Mouse (Mus musculus): ENCODE measurements around the gene Fam189b. TPM values are rescaled to one million over a fixed set of nuclear protein-coding genes. Genes with fewer than 3 reads are reported as not detected.

The Fam189b gene
- 29.9 and 30.0 TPM in 2 replicates for polyA plus RNA-seq (2015; fragmentation: Nextera tagmentation; extraction: Ambion mirVana)

DNA sequence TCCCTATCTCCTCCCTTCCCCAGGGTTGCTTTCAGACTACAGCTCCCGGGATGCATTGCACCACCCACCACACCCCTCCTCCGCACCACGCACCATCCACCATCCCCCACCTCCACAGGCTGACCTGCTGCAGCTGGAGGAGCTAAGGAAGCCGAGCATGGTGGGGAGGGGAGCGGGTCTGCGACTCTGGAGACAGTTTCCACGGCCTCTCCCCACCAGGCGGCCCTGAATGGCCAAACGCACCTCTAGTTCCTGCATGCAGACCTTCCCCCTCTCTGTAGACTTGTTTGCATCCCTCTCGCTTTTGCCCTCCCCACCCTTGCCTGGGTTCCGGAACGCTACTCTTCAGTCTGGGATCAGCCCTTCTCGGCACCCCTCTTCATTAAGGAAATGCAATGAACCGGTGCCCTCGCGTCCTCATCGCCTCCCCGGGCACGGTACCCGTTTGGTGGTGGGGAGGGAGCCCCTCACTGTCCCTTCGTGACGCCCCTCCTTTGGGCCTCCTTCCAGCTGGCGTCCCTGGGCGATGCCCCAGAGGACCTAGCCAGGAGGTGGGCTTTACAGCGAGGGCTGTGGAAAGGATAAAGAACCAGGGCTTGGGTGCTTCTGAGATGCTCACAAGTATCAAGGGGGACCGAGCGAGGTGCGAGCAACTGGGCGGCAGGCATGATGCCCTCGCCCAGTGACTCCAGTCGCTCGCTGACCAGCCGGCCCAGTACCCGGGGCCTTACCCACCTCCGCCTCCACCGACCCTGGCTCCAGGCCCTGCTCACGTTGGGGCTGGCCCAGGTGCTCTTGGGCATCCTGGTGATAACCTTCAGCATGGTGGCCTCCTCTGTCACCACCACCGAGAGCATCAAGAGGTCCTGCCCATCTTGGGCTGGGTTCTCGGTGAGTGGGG lies at the start of gene Fam189b:
Fam189b (plus strand) TSS at position 86 of the 901 bp plus-strand sequence.
- Histone ChIP-seq H3K4me1 (replicated peaks) (peaks cover 54% of the 10 kb centered on the region), H3K4me3 (peak within 1 kb of the TSS; percentile 65), H3K27ac (peak within 1 kb of the TSS; percentile 95), H3K36me3 (peaks cover 49% of the 10 kb centered on the region), H3K27me3 (0 out of 2 replicates have a peak, but pooled peaks cover 7% of the 10 kb centered on the region), H3K9me3 (no peaks in the 10 kb centered on the region), H3K4me2 (peak within 1 kb of the TSS; percentile 95), H3K9ac (peak within 1 kb of the TSS; percentile 90)
- 4% methylated on average over 39 of the region's 39 CpGs for WGBS
- peak; percentile 93 for ATAC-seq (ENCODE audit: low FRiP score)

DNA sequence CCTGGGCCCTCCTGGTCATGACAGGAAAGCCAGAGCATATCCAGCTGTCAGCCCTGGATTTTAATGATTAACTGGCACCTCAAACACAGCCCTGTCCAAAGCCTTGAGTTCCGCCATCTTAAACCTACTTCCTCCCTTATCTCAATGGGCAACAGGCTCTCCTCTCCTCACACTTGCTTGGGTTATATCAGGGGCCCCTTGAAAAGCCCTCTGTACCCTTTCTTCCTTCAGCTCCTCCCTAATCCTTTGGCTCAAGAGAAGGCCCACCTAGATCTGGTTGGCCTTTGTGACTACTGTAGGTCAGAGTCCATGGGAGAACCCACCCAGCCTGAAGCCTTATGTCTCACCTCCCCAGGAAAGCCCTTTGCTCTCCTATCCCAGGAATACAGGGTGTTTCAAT lies 49.2 kb upstream of the Fam189b start:
- H3K4me2 ChIP-seq = no peak overlapping the region
- no peak overlapping the region for H3K4me3 ChIP-seq
- H3K9ac ChIP-seq = no peak overlapping the region
- no peak overlapping the region for H3K27ac ChIP-seq
- ATAC-seq (ENCODE audit: low FRiP score) = no peak
- H3K9me3 ChIP-seq = no peaks in the 10 kb centered on the region
- H3K27me3 ChIP-seq = peaks cover 13% of the 10 kb centered on the region; the same call in 1 of the 2 replicates
- peaks cover 7% of the 10 kb centered on the region for H3K4me1 ChIP-seq (replicated peaks)
- no peaks in the 10 kb centered on the region for H3K36me3 ChIP-seq
- WGBS = 89% methylated on average over 1 of the region's 1 CpGs

DNA sequence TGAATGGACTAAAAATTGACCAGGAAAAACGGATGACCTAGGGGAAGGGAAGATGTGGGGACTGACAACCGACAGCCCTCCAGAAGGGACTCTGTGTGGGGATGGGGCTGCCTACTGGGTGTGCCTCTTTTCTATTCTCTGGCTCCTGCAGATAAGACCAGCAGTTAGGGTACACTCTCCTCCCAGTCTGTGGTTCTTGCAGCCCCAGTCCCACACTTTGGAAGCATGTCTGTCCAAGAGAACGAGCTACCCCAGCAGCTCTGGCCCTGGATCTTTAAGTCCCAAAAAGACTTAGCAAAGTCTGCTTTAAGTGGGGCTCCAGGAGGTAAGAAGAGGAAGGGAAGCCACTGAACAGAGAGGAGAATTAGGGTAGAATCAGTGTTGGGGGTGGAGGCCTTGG lies 47.0 kb upstream of the Fam189b start, which contains the start of gene Pklr:
Pklr (plus strand) TSS at position 185 of the 400 bp plus-strand sequence.
- H3K9me3 ChIP-seq = no peaks in the 10 kb centered on the region
- no peak within 1 kb of the TSS for H3K4me3 ChIP-seq
- no peaks in the 10 kb centered on the region for H3K36me3 ChIP-seq
- H3K27ac ChIP-seq = no peak within 1 kb of the TSS
- peaks cover 7% of the 10 kb centered on the region for H3K4me1 ChIP-seq (replicated peaks)
- no peak for ATAC-seq (ENCODE audit: low FRiP score)
- H3K9ac ChIP-seq = peak within 1 kb of the TSS; percentile 13; the same call in 1 of the 2 replicates
- peaks cover 13% of the 10 kb centered on the region; the same call in 1 of the 2 replicates for H3K27me3 ChIP-seq
- H3K4me2 ChIP-seq = no peak within 1 kb of the TSS
- 68% methylated on average over 3 of the region's 3 CpGs for WGBS

DNA sequence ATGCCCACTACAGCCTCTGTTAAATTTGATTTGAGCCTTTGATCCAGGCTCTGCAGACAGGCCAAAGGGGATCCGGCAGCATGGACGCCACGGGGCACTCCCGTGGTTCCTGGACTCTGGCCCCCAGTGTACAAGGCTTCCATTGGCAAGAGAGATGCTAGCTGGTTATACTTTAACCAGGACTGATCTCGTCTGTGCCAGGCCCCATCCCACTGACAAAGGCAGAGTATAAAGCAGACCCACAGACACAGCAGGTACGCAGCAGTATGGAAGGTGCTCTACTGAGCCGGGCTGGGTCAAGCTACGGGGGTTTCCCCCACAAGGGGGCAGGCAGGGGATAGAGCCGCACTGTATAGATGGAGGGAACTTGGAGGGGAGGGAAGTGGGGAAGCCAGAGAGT lies 46.6 kb upstream of the Fam189b start:
- Histone ChIP-seq H3K9ac (peak overlapping the region; percentile 13; the same call in 1 of the 2 replicates), H3K4me1 (replicated peaks) (peaks cover 7% of the 10 kb centered on the region), H3K27ac (no peak overlapping the region), H3K4me2 (no peak overlapping the region), H3K9me3 (no peaks in the 10 kb centered on the region), H3K4me3 (no peak overlapping the region), H3K36me3 (no peaks in the 10 kb centered on the region), H3K27me3 (peaks cover 13% of the 10 kb centered on the region; the same call in 1 of the 2 replicates)
- WGBS = 33% methylated on average over 9 of the region's 9 CpGs
- ATAC-seq (ENCODE audit: low FRiP score) = no peak

DNA sequence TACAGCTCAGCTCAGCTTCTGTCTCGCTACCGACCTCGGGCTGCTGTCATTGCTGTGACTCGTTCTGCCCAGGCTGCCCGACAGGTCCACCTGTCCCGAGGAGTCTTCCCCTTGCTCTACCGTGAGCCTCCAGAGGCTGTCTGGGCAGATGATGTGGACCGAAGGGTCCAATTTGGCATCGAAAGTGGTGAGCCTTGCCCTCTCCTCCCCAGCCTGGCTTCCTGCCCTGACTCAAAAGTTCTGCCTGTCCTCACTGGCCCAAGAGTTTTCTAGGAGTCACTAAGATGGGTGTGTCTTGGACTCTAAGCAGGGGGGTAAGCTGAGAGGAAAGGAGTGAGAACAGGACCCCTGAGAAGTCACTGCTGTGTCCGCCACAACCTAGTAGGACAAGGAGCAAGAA lies 38.1 kb upstream of the Fam189b start:
- no peak overlapping the region for H3K27ac ChIP-seq
- H3K4me3 ChIP-seq = no peak overlapping the region
- no peaks in the 10 kb centered on the region for H3K9me3 ChIP-seq
- H3K27me3 ChIP-seq = peaks cover 25% of the 10 kb centered on the region
- ATAC-seq (ENCODE audit: low FRiP score) = no peak
- H3K4me1 ChIP-seq (replicated peaks) = peaks cover 10% of the 10 kb centered on the region; the same call in 1 of the 2 replicates
- H3K9ac ChIP-seq = no peak overlapping the region
- H3K4me2 ChIP-seq = no peak overlapping the region
- peaks cover 7% of the 10 kb centered on the region for H3K36me3 ChIP-seq
- 92% methylated on average over 10 of the region's 10 CpGs for WGBS

DNA sequence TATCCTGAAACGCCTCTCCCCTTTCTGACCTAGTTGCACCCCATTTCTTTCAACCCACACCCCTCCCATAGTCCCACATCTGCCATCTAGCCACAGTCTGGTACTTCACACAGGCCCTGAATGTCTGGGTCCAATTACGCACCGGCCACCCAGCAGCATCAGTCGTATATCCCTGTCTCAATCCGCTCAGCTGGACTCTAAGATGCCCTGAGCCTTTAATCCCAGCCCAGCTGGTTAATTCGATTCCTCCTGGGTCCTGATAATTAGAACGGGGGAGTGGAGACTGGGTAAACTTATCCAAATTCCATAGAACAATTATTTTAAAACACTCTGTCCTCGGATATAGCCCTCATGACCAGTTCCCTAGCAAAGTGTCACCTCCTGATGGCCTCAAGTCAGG lies 37.4 kb upstream of the Fam189b start:
- Histone ChIP-seq H3K27me3 (peaks cover 33% of the 10 kb centered on the region), H3K4me2 (no peak overlapping the region), H3K27ac (no peak overlapping the region), H3K9me3 (no peaks in the 10 kb centered on the region), H3K4me1 (replicated peaks) (peaks cover 10% of the 10 kb centered on the region; the same call in 1 of the 2 replicates), H3K36me3 (peaks cover 15% of the 10 kb centered on the region), H3K9ac (no peak overlapping the region), H3K4me3 (no peak overlapping the region)
- ATAC-seq (ENCODE audit: low FRiP score) = no peak
- WGBS = 70% methylated on average over 8 of the region's 8 CpGs

DNA sequence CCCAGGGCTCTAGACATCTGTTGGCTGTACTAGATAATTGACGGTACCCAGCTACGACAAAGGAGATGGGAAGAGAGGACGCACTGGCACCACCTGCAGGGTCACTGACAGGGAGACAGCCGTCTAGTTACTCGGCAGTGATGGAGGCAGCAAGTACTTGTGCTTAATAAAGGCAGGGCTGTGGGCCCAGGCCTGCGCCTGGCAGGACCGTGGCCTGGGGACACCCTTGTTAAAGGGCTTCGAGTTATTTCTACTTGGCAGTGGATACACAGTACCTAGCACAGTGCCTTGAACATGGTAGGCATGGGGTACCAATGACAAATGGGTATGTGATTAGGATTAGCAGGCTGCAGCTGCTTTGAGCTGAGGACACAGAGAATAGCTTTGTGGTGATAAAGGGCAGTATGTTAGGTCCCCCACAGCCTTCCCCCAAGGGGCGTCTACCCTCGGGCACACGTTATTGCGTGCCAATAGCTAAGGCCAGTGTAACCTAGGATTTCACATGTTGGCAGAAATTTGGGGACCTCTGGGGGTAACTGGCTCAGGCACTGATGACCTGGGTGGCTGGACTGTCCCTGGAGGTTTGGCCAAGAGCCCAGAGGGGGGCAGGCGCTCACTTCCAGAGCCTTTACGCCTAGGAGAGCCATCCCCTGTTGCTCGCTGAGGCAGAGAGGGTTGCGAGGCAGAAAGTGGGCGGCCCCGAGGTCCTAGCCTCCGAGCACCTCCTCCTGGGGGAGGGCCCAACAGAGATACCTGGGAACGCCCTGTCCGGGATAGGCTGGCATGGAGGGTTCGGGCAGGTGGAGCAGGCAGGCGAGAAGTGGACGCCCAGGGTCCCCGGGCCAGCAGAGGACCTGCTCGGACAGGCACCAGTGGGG lies 35.6 kb upstream of the Fam189b start:
- Histone ChIP-seq H3K9ac (0 out of 2 replicates have a peak overlapping the region, but pooled peaks have one; percentile 24), H3K4me3 (no peak overlapping the region), H3K9me3 (no peaks in the 10 kb centered on the region), H3K27me3 (peaks cover 40% of the 10 kb centered on the region), H3K4me1 (replicated peaks) (peaks cover 10% of the 10 kb centered on the region; the same call in 1 of the 2 replicates), H3K4me2 (peak overlapping the region; percentile 23), H3K27ac (no peak overlapping the region), H3K36me3 (peaks cover 28% of the 10 kb centered on the region)
- WGBS = 18% methylated on average over 26 of the region's 26 CpGs
- peak; percentile 35 for ATAC-seq (ENCODE audit: low FRiP score)

DNA sequence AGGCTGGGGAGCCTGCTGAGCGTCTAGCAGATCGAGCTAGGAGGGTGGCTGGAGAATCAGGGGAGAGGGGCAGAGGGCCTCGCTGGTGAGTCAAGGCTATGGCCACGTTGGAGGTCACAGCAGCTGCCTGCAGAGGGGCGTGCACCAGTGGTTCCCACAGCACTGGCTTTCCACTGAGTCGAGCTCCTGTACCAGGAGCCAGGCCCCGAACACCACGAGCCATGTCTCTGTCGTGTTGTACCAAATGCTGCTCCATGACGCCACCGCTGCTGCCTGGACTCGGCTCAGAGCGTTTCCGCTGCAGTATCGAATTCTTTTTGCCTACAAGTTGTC lies 35.0 kb upstream of the Fam189b start:
- Histone ChIP-seq H3K27ac (no peak overlapping the region), H3K4me3 (no peak overlapping the region), H3K4me2 (peak overlapping the region; percentile 23), H3K27me3 (peaks cover 40% of the 10 kb centered on the region), H3K36me3 (peaks cover 33% of the 10 kb centered on the region), H3K4me1 (replicated peaks) (peaks cover 10% of the 10 kb centered on the region; the same call in 1 of the 2 replicates), H3K9ac (0 out of 2 replicates have a peak overlapping the region, but pooled peaks have one; percentile 24), H3K9me3 (no peaks in the 10 kb centered on the region)
- WGBS = 18% methylated on average over 15 of the region's 15 CpGs
- ATAC-seq (ENCODE audit: low FRiP score) = no peak

DNA sequence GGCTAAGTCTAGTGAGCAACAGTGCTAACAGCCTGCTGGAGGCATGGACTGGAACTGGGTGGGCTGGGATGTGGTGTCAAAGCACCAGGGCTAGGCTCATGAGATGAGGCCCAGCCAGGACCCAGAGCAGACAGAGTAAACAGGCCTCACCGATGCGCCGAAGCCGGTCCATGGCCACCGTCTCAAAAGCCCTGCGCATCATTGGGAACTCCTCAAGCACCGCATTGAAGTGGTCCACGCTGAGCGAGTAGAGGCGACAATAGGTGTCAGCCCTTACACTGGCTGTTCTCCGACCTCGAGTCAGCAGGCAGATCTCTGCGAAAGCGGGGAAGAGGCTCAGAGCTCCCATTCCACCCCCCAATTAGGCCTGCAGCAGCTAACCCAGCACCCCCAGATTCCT lies 34.4 kb upstream of the Fam189b start:
- Histone ChIP-seq H3K4me2 (no peak overlapping the region), H3K4me1 (replicated peaks) (peaks cover 10% of the 10 kb centered on the region; the same call in 1 of the 2 replicates), H3K9ac (no peak overlapping the region), H3K36me3 (peaks cover 33% of the 10 kb centered on the region), H3K27me3 (peaks cover 40% of the 10 kb centered on the region), H3K4me3 (no peak overlapping the region), H3K27ac (no peak overlapping the region), H3K9me3 (no peaks in the 10 kb centered on the region)
- no peak for ATAC-seq (ENCODE audit: low FRiP score)
- 69% methylated on average over 14 of the region's 14 CpGs for WGBS

DNA sequence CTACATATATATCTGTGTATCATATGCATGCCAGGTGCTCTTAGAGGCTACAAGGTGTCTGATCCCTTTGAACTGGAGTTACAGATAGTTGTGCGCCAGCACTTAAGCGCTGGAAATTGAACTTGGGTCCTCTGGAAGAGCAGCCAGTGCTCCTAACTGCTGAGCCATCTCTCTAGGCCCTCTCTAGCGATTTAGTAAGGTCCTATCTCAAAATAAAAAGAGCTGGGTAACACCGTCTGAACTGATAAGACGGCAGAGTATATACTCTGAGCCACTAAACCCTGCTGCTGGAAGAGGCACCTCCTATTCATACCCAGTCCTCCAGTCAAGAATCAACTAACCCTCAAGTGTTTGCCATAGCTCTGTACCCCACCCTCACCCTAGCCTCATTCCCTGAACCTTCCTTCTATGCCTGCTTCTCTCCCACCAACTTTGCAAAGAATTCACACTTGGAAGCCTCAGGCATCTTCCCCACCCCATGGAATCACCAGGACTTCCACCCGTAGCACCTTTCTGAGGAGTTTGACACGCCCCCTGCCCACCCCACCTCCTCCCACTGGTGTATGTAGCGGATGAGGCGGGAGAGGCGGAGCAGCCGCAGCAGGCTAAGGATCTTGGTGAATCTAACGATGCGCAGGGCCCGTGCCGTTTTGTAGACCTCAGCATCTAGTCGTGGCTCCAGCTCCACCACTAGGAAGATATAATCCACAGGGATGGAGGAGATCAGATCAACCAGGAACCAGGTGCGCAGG lies 30.7 kb upstream of the Fam189b start:
- H3K4me3 ChIP-seq = no peak overlapping the region
- peaks cover 10% of the 10 kb centered on the region; the same call in 1 of the 2 replicates for H3K4me1 ChIP-seq (replicated peaks)
- WGBS = 59% methylated on average over 17 of the region's 17 CpGs
- H3K4me2 ChIP-seq = no peak overlapping the region
- no peak for ATAC-seq (ENCODE audit: low FRiP score)
- no peaks in the 10 kb centered on the region for H3K9me3 ChIP-seq
- no peak overlapping the region for H3K9ac ChIP-seq
- peaks cover 37% of the 10 kb centered on the region for H3K27me3 ChIP-seq
- no peak overlapping the region for H3K27ac ChIP-seq
- peaks cover 33% of the 10 kb centered on the region for H3K36me3 ChIP-seq

DNA sequence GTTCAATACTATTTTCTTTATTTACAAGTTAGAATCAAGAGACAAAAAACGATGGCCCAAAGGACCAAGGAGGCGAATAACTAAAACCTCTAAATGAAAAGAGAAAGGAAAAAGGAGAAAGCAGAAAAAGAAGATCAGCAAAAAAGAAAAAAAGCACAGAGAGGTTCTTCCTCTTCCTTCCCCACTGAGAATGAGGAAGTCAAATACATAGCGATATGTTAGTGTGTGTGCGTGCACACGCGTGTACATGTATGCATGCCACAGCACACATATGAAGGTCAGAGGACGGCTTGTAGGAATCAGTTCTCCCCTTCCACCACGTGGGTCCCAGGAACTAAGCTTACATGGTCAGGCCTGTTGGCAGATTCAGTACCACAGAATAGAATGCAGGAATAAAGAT lies 26.0 kb upstream of the Fam189b start:
- Histone ChIP-seq H3K27me3 (no peaks in the 10 kb centered on the region), H3K4me3 (no peak overlapping the region), H3K9me3 (no peaks in the 10 kb centered on the region), H3K27ac (no peak overlapping the region), H3K36me3 (peaks cover 9% of the 10 kb centered on the region), H3K4me2 (no peak overlapping the region), H3K4me1 (replicated peaks) (peaks cover 33% of the 10 kb centered on the region), H3K9ac (no peak overlapping the region)
- no peak for ATAC-seq (ENCODE audit: low FRiP score)
- WGBS = 87% methylated on average over 8 of the region's 8 CpGs

Measured in hindbrain, embryonic 13.5 days (tissue).